Mouse (Mus musculus) layer of hippocampus, adult 11-12 months (tissue): ENCODE data around the gene Akr1c14.
"Not testable (repeated sequence)": the region's sequence is repeated elsewhere in the genome, so short reads cannot be mapped to it uniquely, and the experiment has no call there.

ENCODE experiments used
- DNase-seq: peaks from one replicate; pipeline ENCODE4 v3.0.0; 2022; ENCODE audit warnings: low spot score

Akr1c14 gene

GRCm38 (mm10) chr13:4048719-4049118 lies at the start of gene Akr1c14:
TSS of gene Akr1c14 (plus strand) at chr13:4049011.
- DNase-seq: no peak

GRCm38 (mm10) chr13:4001687-4002086 lies 47.1 kb upstream of the Akr1c14 start:
- peak; percentile 70 for DNase-seq

- DNase-seq: no peak
These were observed 38.0 kb upstream of the Akr1c14 start for GRCm38 (mm10) chr13:4010784-4011183.

- DNase-seq: no peak
These were observed 35.0 kb upstream of the Akr1c14 start for GRCm38 (mm10) chr13:4013811-4014210.

GRCm38 (mm10) chr13:4029897-4030296 lies 18.9 kb upstream of the Akr1c14 start:
- no peak for DNase-seq

GRCm38 (mm10) chr13:4032512-4032911 lies 16.3 kb upstream of the Akr1c14 start:
- peak; percentile 15 for DNase-seq

GRCm38 (mm10) chr13:4035052-4035451 lies 13.8 kb upstream of the Akr1c14 start:
- no peak for DNase-seq

- DNase-seq: no peak
These were observed 2.7 kb upstream of the Akr1c14 start for GRCm38 (mm10) chr13:4046113-4046512.

GRCm38 (mm10) chr13:4046841-4047240 lies 2.0 kb upstream of the Akr1c14 start:
- no peak for DNase-seq

- DNase-seq: no peak
These were observed 585 bp upstream of the Akr1c14 start for GRCm38 (mm10) chr13:4048226-4048625.

GRCm38 (mm10) chr13:4049655-4050054 lies 844 bp downstream of the Akr1c14 start:
- no peak for DNase-seq

GRCm38 (mm10) chr13:4055450-4055849 lies 6.6 kb downstream of the Akr1c14 start:
- no peak for DNase-seq

- DNase-seq: no peak
These were observed 7.4 kb downstream of the Akr1c14 start for GRCm38 (mm10) chr13:4056211-4056610.

- not testable (repeated sequence) for DNase-seq
These were observed 9.4 kb downstream of the Akr1c14 start for GRCm38 (mm10) chr13:4058239-4058638.

- DNase-seq: no peak
These were observed 10.6 kb downstream of the Akr1c14 start for GRCm38 (mm10) chr13:4059363-4059762.

- no peak for DNase-seq
These were observed 11.5 kb downstream of the Akr1c14 start for GRCm38 (mm10) chr13:4060214-4060730.

- no peak for DNase-seq
These were observed 28.0 kb downstream of the Akr1c14 start for GRCm38 (mm10) chr13:4076517-4077435.

GRCm38 (mm10) chr13:4079876-4080275 lies 31.1 kb downstream of the Akr1c14 start:
- no peak for DNase-seq

GRCm38 (mm10) chr13:4101691-4102090 lies 52.9 kb downstream of the Akr1c14 start:
- DNase-seq: no peak

GRCm38 (mm10) chr13:4102721-4103120 lies 53.9 kb downstream of the Akr1c14 start:
- DNase-seq: no peak

- DNase-seq: peak; percentile 50
These were observed 61.7 kb downstream of the Akr1c14 start for GRCm38 (mm10) chr13:4110281-4111188.

GRCm38 (mm10) chr13:4119181-4119904 lies 70.5 kb downstream of the Akr1c14 start:
- DNase-seq: no peak
